Mouse (Mus musculus): ENCODE data around the gene Cd3e.

DNA sequence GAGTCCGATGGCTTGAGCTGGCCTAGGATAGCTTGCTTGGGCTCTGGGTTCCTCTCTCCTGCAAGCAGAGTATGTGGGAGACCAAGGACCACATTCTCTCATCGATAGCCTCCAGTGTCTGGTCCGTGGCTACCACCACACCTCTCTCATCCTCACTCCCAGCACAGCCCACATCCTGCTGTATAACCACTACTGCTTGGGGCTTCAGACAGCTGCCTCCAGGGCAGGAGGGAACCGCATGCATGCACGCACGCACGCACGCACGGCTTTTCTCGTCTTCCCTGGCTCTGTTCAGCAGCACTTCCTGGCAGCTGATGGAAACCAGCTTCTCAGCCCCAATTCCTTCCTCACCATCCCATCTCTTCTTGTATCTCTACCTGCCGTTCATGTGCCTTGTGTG is 11.3 kb downstream of the Cd3e start:
- no peak for TF ChIP-seq GATA1 (IDR thresholded peaks at IDR 0.05; ENCODE audit: low read length)
- TF ChIP-seq TAL1 (IDR thresholded peaks at IDR 0.05; ENCODE audit: low read length): no peak
